Mouse (Mus musculus) heart, adult 8-10 months (tissue): ENCODE data around the gene Spata32. TPM values are rescaled to one million over a fixed set of nuclear protein-coding genes. Genes with fewer than 3 reads are reported as not detected.
"Not testable (repeated sequence)": the region's sequence is repeated elsewhere in the genome, so short reads cannot be mapped to it uniquely, and the experiment has no call there.

Source experiments
- DNase-seq: peaks from one replicate; pipeline ENCODE4 v3.0.0; 2022; ENCODE audit warnings: low spot score
- total RNA-seq, 4 experiments: library from RNA; stranded (reverse); gene quantifications; 2 replicates each; pipeline ENCODE4 v1.2.4; 2022

The Spata32 gene
- total RNA-seq, 4 experiments from 2014 or later, result not detected

DNA sequence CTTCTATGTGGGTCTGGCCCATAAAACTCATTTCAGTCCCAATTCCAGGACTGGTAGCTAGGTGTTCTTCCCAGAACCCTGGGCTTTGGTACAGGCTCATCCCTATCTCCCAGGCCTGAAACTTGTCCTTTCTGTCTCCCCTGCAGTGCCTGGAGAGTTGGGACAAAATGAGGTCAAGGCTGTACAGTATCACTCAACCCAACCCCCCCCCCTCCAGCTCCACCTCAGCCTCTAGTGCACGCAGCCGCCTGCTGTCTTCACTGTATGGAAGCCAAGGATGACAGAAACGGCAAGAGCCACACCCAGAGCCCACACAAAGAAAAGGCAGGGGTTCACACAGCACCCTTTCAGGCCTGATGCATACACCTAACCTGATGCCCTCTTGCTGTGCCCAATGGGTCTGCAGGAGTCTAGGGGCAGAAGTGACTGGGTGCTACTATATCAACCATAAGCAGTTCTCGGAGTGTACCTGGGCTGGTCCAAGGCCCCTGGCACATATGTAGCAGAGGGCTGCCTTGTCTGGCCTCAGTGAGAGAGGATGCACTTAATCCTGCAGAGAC is 28.6 kb upstream of the Spata32 start:
- DNase-seq, result no peak

DNA sequence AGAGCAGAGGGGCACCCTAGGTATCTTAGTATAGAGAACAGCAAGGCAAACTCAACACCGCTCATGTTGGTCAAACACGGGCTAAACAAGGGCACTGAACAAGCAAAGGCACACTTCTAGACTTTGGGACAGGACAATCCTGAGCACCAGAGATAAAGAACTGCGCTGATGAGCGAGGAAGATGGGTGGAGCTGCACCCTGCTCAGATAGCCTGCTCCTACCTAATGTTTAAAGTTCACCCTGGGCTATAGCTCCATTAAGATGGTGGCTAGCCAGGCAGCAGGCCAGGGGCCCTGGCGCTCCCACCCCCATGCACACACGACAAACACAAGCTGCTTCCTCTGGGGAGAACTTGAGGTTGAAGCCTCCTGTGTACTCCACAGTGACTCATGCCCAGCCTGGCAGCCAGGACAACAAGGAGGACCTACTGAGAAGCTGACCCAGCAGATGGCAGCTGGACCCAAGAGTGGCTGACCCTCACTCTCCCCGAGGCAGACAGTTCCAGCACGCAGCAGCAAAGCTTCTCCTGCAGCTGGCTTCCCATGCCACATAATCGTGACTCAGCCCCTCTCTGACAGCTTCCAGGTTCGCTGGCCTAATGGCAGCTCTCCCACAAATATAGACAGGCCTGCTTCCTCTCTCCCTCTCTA is 28.0 kb upstream of the Spata32 start:
- DNase-seq, result peak; percentile 55

GRCm38 (mm10) chr11:103244856-103245255 is 26.6 kb upstream of the Spata32 start:
- no peak for DNase-seq

- DNase-seq, result no peak
These were observed 22.5 kb upstream of the Spata32 start for GRCm38 (mm10) chr11:103240740-103241139.

DNA sequence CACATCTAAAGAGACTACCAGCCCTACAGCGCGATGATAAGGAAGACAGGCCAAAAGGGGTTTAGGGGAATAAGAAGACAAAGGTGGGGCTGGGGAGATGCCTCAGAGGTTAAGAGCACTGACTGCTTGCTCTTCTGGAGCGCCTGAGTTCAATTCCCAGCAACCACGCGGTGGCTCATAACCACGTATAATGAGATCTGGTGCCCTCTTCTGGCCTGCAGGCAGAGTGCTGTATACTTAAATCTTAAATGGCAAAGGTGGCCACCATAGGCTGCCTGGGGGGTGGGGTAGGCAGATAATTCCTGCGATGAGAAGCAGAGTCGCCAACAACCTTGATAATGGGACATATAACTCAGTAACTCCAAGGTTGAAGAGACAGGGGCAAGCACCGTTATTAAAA is 19.5 kb upstream of the Spata32 start:
- DNase-seq, result no peak

GRCm38 (mm10) chr11:103236903-103237302 is 18.7 kb upstream of the Spata32 start:
- DNase-seq, result no peak

DNA sequence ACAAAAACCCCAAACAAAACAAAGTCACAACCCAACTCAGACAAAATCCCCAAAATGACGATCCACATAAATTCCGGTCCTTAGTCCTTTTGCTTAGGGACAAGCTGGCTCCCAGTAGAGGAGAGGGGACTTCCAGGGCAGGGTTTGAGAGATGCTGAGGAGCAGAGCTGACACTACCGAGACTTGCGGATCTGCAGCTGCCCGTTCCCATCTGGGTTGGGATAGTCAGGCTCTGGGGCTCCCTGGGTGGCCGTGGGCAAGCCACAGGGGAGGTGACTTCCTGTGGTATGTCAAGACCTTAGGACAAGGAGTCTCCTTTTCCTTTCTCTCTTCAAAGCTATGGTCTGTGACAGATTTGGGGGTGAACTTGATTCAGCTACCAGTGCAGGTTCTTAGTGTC is 18.2 kb upstream of the Spata32 start:
- DNase-seq, result no peak

DNA sequence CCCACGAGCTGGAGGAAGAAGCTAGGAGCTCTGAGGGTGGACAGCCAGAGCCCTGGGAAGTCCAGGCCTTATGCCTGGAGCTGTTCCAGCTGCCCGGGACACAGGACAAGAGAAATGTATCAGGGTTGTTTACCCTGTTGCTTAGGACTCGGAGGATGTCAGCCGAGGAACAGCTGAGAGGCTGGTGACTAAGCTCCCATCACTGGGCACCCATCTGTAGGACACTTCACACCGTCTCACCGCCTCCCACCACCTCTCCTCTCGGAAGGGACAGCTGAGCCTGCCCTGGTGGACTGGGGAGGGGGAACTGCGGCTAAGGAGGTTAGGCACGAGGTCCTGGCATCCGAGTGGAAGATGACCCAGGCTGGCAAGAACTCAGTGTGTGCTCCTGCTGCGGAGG is 17.5 kb upstream of the Spata32 start:
- DNase-seq, result no peak

DNA sequence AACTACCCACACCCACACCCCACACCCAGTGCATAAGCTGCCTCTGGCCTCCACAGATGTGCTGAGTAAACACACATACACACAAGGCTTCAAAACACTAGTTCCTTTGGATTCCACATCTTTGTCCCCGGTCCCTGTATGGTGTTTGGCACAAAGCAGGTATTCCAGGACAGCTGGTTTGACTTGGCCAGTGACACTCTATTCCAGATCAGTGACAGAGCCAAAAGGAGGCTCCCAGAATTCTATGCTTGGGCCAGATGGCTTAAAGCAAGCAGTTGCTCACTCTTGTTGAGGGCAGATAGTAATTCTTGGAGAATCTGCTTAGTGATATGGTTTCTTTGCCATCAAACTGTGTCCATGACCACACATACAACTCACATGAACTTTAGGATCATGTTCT is 16.2 kb upstream of the Spata32 start:
- no peak for DNase-seq

DNA sequence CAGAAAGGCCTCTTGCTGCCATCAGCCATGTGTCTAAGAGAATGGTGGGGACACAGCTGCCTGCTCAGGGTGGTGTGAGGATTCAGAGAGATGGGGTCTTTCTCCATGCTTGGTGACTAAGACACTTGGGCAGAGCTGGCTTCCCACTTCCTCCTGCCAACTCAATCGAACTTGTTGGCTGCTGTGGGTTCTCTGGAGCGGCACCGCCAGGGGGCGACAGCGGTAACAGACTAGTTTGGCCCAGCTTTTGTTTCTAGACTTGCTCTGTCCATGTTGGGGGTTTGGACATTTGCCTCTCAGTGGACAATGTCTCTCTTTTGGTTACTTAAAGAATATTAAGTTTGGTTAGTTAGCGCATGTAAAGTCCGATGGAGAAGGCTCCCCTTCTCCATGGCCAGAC is 14.7 kb upstream of the Spata32 start:
- peak; percentile 85 for DNase-seq

GRCm38 (mm10) chr11:103231367-103231766 is 13.1 kb upstream of the Spata32 start:
- no peak for DNase-seq

GRCm38 (mm10) chr11:103230626-103231025 is 12.4 kb upstream of the Spata32 start:
- no peak for DNase-seq

DNA sequence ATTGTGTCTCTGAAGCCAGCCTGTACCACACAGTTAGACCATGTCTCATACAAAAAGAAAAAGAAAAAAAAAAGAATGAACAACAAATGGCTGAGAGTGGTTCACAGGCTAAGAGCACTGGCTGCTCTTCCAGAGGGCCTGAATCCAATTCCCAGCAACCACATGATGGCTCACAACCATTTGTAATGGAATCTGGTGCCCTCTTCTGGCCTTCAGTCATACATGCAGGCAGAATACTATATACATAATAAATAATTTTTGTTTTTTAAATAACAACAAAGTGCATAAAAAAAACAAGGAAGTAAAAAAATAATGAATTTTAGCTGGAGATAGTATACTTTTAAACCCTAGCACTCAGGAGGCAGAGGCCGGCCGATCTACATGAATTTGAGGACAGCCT is 11.4 kb upstream of the Spata32 start:
- no peak for DNase-seq

GRCm38 (mm10) chr11:103223951-103224456 is 5.8 kb upstream of the Spata32 start:
- peak; percentile 61 for DNase-seq

DNA sequence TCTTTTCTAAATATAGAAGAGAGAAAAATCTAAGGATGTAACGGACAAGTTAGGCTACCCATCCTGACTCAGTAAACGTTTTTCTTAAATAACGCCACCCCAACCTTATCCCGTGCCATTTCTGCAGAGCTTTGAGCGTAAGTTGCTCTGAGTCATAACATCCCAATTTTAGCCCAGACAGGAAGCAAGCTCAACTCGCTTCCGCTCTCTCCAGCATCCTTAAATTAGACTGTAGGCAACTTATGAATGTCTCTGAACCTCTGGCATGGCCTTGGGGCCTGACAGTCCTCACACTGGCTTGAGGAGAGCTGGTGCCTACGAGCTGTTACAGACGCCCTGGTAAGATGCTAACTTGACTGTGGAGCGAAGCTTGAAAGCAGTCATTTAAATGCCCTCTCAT is 5.2 kb upstream of the Spata32 start:
- peak; percentile 76 for DNase-seq

- not testable (repeated sequence) for DNase-seq
These were observed 4.5 kb upstream of the Spata32 start for GRCm38 (mm10) chr11:103222718-103223117.

DNA sequence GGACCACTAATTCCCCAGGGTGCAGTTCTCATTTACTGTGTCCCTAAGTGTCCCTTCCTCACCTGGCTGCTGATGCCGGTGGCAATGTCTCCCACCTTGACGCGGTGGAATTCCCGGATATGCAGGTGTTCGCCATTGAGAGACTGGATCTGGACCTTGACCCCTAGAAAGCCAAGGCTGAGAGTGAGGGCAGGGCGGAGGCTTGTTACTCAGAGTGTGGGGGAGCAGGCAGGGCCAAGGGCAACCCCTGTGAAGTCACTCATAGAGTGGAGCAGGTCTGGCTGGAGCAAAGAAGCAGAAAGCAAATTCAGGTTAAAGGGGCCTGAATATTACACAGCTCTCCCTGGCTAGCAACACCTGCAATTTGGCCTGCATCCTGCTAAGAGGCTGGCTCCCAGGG is 3.2 kb upstream of the Spata32 start:
- DNase-seq, result no peak

DNA sequence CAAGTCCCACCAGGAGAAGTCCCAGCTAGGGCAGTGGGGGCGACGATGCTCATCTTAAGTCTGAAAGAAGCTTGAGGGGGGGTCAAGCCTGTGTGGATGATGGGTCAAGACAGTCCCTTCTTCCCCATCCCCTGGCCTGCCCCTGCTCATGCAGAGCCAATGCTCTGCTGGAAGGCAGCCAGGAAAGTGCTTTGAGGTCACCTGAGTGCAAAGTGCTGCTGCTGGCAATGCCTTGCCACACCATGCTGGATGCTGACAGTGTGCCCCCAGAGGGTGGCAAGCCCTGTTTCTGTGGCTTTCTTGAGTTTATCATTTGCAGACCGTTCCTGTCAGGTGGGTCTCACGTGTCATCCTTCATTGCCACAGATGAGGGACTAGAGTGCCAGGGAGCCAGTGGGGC is 1.8 kb upstream of the Spata32 start:
- no peak for DNase-seq

DNA sequence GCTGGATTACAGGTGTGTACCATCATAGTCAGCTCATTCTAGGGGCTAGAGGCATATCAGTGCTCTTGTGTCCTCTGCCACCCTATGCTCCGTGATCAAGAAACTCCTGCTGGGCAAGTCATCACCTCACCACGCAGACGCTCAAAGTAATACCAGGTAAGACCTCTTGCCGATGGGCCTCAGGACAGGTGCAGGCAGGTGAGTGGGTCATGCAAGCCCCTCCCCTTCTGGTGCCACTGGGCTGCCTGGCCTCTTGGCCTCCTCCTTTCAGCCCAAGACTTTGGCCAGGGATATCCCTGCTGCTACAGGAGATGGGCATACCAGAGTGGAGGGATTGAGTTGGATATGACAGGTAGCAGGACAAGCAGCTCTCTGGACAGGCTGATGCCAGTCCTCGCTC is 1.0 kb upstream of the Spata32 start:
- no peak for DNase-seq

- DNase-seq, result no peak
These were observed 277 bp upstream of the Spata32 start for GRCm38 (mm10) chr11:103218517-103218901.

DNA sequence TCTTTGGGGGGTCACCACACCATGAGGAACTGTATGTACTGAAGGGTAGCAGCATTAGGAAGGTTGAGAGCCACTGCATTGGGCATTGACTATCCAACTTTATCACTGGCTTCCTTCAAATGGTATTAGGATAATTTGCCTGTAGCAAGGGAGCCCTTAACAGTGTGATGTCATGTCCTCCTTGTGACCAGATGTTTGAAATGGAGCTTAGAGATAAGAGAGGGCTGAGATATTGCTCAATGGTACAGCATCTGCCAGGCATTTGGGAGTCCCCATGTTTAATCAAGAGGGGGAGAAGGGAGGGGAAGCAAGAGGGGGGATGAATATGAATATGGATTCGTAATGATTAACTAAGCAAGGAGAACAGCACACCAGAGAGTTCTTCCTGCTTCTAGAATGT is 2.9 kb downstream of the Spata32 start:
- no peak for DNase-seq

DNA sequence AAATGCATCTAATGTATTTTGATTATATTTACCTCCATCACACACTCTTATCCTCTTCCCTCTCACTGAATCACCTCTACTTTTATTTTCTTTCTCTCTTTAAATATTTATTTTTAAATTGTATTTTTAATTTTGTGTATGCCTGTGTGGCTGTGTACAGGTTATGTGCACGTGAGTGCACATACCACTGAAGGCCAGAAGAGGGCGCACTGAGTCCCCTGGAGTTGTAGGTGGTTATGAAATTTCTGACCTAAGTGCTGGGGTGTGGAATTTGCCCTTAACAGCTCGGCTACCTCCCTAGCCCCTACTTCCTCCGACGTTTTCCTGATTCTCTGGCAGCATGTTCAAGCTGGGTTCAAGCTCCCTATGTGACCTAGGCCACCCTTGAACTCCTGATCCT is 4.5 kb downstream of the Spata32 start:
- no peak for DNase-seq

DNA sequence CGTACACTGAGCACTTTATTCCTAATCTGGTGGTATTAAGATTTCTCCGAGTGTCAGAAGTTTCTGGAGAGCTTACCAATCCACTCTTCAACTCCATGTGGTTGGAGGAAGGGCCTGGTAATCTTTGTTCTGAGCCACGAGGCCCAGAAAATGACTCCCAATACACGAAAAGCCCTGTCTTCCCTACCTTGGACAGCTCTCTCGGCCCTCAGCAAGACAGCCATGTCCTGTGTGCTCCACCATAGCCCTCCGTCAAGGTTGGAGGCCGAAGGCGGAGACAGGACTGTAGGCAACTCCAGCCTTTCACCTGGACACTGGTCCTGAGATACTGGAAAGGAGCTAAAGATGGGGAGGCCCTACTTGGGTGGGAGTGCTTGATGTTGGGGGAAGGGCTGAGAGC is 7.9 kb downstream of the Spata32 start:
- DNase-seq, result no peak

GRCm38 (mm10) chr11:103208458-103208857 is 9.8 kb downstream of the Spata32 start, which contains the start of gene 1700023F06Rik:
Gene 1700023F06Rik, minus strand, starts transcription at chr11:103208558.
- no peak for DNase-seq
